Mouse (Mus musculus) cerebellum, adult 2 months (tissue): ENCODE measurements around the gene Ppt2. TPM values are rescaled to one million over a fixed set of nuclear protein-coding genes. Genes with fewer than 3 reads are reported as not detected.

Experiments
- DNase-seq, 2 experiments: peaks; one replicate each; pipeline ENCODE4 v3.0.0; 2021
- H3K27ac ChIP-seq: fragments of 200-500 bp; 2 replicates; pipeline ENCODE4 v1.5.1; 2012; ENCODE audit warnings: low read length, control low read depth, inconsistent platforms; ENCODE audit not compliant: insufficient read depth
- H3K27me3 ChIP-seq: fragments of 200-500 bp; 2 replicates; pipeline ENCODE4 v1.6.1; 2012; ENCODE audit warnings: inconsistent platforms, mild to moderate bottlenecking, low read length, moderate library complexity; ENCODE audit not compliant: control insufficient read depth, insufficient read depth
- H3K4me1 ChIP-seq: fragments of 200-500 bp; 2 replicates; pipeline ENCODE4 v1.6.1; 2011; ENCODE audit warnings: low read length; ENCODE audit not compliant: control insufficient read depth, insufficient read depth
- H3K4me3 ChIP-seq: fragments of 200-500 bp; replicated peaks from 2 replicates; pipeline ENCODE3; 2011; ENCODE audit warnings: mild to moderate bottlenecking, low read depth, low read length, control low read depth; ENCODE audit not compliant: insufficient read depth
- CTCF ChIP-seq: fragments of 200-500 bp; IDR thresholded peaks from 2 replicates; pipeline ENCODE4 v1.5.1; 2011; ENCODE audit warnings: low read depth, mild to moderate bottlenecking, control low read depth, low read length, moderate library complexity, borderline replicate concordance; ENCODE audit not compliant: insufficient read depth
- POLR2A ChIP-seq: fragments of 200-500 bp; IDR thresholded peaks from 2 replicates; pipeline ENCODE4 v1.6.1; 2011; ENCODE audit warnings: low read length, control low read depth, borderline replicate concordance; ENCODE audit not compliant: insufficient read depth
- WGBS: fragments of 180-500 bp; shearing (Covaris S2); methylation state at CpG from one replicate; pipeline ENCODE4 v1.1.7; 2018; 5-methylcytosine and 5-hydroxymethylcytosine counted together
- polyA plus RNA-seq: library from polyadenylated mRNA; depleted of rRNA; stranded (reverse); fragments of >200 nt; gene quantifications from 2 replicates; pipeline ENCODE4 v1.2.3, GENCODE M21; 2012

Ppt2 gene
- polyA plus RNA-seq, 1 experiment: 57.3 TPM

GRCm38 (mm10) chr17:34601796-34602195, 26.5 kb downstream of the Ppt2 start:
- Histone ChIP-seq H3K27me3 (no peaks in the 10 kb centered on the region), H3K4me3 (no peak overlapping the region), H3K4me1 (no peaks in the 10 kb centered on the region; the same call in 1 of the 2 replicates), H3K27ac (no peak overlapping the region)
- DNase-seq: peak in 1 of 2 experiments; percentile 22
- WGBS: 82% methylated on average over 12 of the region's 12 CpGs
- TF ChIP-seq POLR2A: no peak
- TF ChIP-seq CTCF: no peak

GRCm38 (mm10) chr17:34599891-34600290, 28.4 kb downstream of the Ppt2 start:
- no peaks in the 10 kb centered on the region for H3K27me3 ChIP-seq
- DNase-seq: peak in 1 of 2 experiments; percentile 16
- no peak overlapping the region for H3K27ac ChIP-seq
- TF ChIP-seq CTCF: no peak
- no peak for TF ChIP-seq POLR2A
- H3K4me1 ChIP-seq: no peaks in the 10 kb centered on the region
- WGBS: 61% methylated on average over 9 of the region's 9 CpGs
- H3K4me3 ChIP-seq: no peak overlapping the region

GRCm38 (mm10) chr17:34597566-34598095, 30.7 kb downstream of the Ppt2 start, which contains the start of gene Ager:
TSS of gene Ager (plus strand) at chr17:34597862.
- DNase-seq: no peak
- 25% methylated on average over 6 of the region's 6 CpGs for WGBS
- H3K4me3 ChIP-seq: no peak within 1 kb of the TSS
- no peaks in the 10 kb centered on the region for H3K27me3 ChIP-seq
- no peak within 1 kb of the TSS for H3K27ac ChIP-seq
- no peak for TF ChIP-seq POLR2A
- no peak for TF ChIP-seq CTCF
- no peaks in the 10 kb centered on the region; the same call in 1 of the 2 replicates for H3K4me1 ChIP-seq

- TF ChIP-seq CTCF (no peak), POLR2A (no peak)
- no peak overlapping the region for H3K4me3 ChIP-seq
- H3K4me1 ChIP-seq: peaks cover 5% of the 10 kb centered on the region
- H3K27me3 ChIP-seq: no peaks in the 10 kb centered on the region
- no peak for DNase-seq
- no peak overlapping the region for H3K27ac ChIP-seq
- WGBS: 66% methylated on average over 8 of the region's 8 CpGs
These were observed 32.2 kb downstream of the Ppt2 start for GRCm38 (mm10) chr17:34596098-34596497.

GRCm38 (mm10) chr17:34593752-34594525, 34.4 kb downstream of the Ppt2 start:
- WGBS: 40% methylated on average over 33 of the region's 34 CpGs
- Histone ChIP-seq H3K4me3 (peak overlapping the region; percentile 95), H3K27ac (no peak overlapping the region), H3K4me1 (peaks cover 15% of the 10 kb centered on the region), H3K27me3 (no peaks in the 10 kb centered on the region)
- TF ChIP-seq CTCF (no peak), POLR2A (no peak)
- peak; percentile 22 to 37 for DNase-seq

- no peaks in the 10 kb centered on the region for H3K27me3 ChIP-seq
- peak overlapping the region; percentile 76 for H3K27ac ChIP-seq
- H3K4me3 ChIP-seq: peak overlapping the region; percentile 95
- under 1% methylated on average over 32 of the region's 32 CpGs for WGBS
- peak; percentile 61 to 65 for DNase-seq
- peaks cover 20% of the 10 kb centered on the region for H3K4me1 ChIP-seq
- TF ChIP-seq POLR2A (peak; percentile 27; the same call in 1 of the 2 replicates), CTCF (no peak)
These were observed 35.4 kb downstream of the Ppt2 start for GRCm38 (mm10) chr17:34592581-34593549.

- no peaks in the 10 kb centered on the region for H3K27me3 ChIP-seq
- H3K27ac ChIP-seq: peak overlapping the region; percentile 99
- peaks cover 20% of the 10 kb centered on the region for H3K4me1 ChIP-seq
- peak; percentile 81 to 86 for DNase-seq
- TF ChIP-seq POLR2A: peak; percentile 66; the same call in 1 of the 2 replicates
- no peak for TF ChIP-seq CTCF
- peak overlapping the region; percentile 95 for H3K4me3 ChIP-seq
- 0% methylated on average over 23 of the region's 35 CpGs for WGBS
These were observed 36.3 kb downstream of the Ppt2 start for GRCm38 (mm10) chr17:34591994-34592375.
